Mouse (Mus musculus): ENCODE results near the gene Atp6v0a2. TPM values are rescaled to one million over a fixed set of nuclear protein-coding genes. Genes with fewer than 3 reads are reported as not detected.

The Atp6v0a2 gene
- total and polyA plus RNA-seq, 2 experiments from 2014 or later, result 20.7 to 25.5 TPM

GRCm38 (mm10) chr5:124713741-124714140 lies 85.4 kb downstream of the Atp6v0a2 start:
- Histone ChIP-seq H3K9ac (replicated peaks; ENCODE audit: low read length, poor library complexity, severe bottlenecking) (no peak overlapping the region), H3K27me3 (ENCODE audit: insufficient read depth, low read length) (no peaks in the 10 kb centered on the region), H3K4me1 (ENCODE audit: insufficient read depth, low read length) (no peaks in the 10 kb centered on the region), H3K4me2 (ENCODE audit: low read depth, low read length, poor library complexity, severe bottlenecking) (no peak overlapping the region), H3K4me3 (ENCODE audit: low read depth, low read length) (no peak overlapping the region), H3K9me3 (ENCODE audit: low read length) (no peaks in the 10 kb centered on the region), H3K27ac (ENCODE audit: low read depth, low read length) (no peak overlapping the region), H3K36me3 (ENCODE audit: insufficient read depth, low read length) (peaks cover 50% of the 10 kb centered on the region)
- no peak for DNase-seq (ENCODE audit: low spot score)
- WGBS, result 95% methylated on average over 5 of the region's 5 CpGs
- TF ChIP-seq CTCF (IDR thresholded peaks at IDR 0.05), result no peak
- ATAC-seq (ENCODE audit: low FRiP score), result no peak

DNA sequence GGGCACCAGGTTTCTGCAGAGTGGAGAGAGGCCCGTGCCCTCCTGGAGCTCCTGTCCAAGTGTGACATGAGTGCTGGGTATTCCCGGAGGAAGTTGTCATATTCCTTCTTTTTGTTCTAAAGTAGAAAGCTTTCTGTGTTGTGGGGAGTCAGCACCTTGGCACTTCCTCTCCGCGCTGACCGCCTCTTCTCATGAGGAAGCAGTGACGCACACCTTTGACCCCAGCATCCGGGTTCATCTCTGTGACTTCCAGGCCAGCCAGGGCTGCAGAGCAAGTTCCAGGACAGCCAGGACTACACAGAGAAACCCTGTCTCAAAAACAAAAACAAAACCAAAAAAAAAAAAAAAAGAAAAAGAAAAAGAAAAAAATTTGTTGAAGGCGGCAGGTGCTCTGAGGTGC lies 86.8 kb downstream of the Atp6v0a2 start:
- WGBS, result 92% methylated on average over 8 of the region's 8 CpGs
- Histone ChIP-seq H3K27ac (ENCODE audit: low read depth, low read length) (no peak overlapping the region), H3K36me3 (ENCODE audit: insufficient read depth, low read length) (peaks cover 64% of the 10 kb centered on the region), H3K4me1 (ENCODE audit: insufficient read depth, low read length) (no peaks in the 10 kb centered on the region), H3K4me2 (ENCODE audit: low read depth, low read length, poor library complexity, severe bottlenecking) (no peak overlapping the region), H3K27me3 (ENCODE audit: insufficient read depth, low read length) (no peaks in the 10 kb centered on the region), H3K4me3 (ENCODE audit: low read depth, low read length) (no peak overlapping the region), H3K9me3 (ENCODE audit: low read length) (no peaks in the 10 kb centered on the region), H3K9ac (replicated peaks; ENCODE audit: low read length, poor library complexity, severe bottlenecking) (no peak overlapping the region)
- DNase-seq (ENCODE audit: low spot score) (no peak), ATAC-seq (ENCODE audit: low FRiP score) (no peak)
- no peak for TF ChIP-seq CTCF (IDR thresholded peaks at IDR 0.05)

GRCm38 (mm10) chr5:124717969-124718368 lies 89.6 kb downstream of the Atp6v0a2 start:
- no peak overlapping the region for H3K27ac ChIP-seq (ENCODE audit: low read depth, low read length)
- WGBS, result 96% methylated on average over 11 of the region's 11 CpGs
- H3K9me3 ChIP-seq (ENCODE audit: low read length), result no peaks in the 10 kb centered on the region
- DNase-seq (ENCODE audit: low spot score) (no peak), ATAC-seq (ENCODE audit: low FRiP score) (no peak)
- no peak overlapping the region for H3K4me3 ChIP-seq (ENCODE audit: low read depth, low read length)
- no peaks in the 10 kb centered on the region for H3K4me1 ChIP-seq (ENCODE audit: insufficient read depth, low read length)
- peaks cover 68% of the 10 kb centered on the region for H3K36me3 ChIP-seq (ENCODE audit: insufficient read depth, low read length)
- H3K4me2 ChIP-seq (ENCODE audit: low read depth, low read length, poor library complexity, severe bottlenecking), result no peak overlapping the region
- H3K27me3 ChIP-seq (ENCODE audit: insufficient read depth, low read length), result no peaks in the 10 kb centered on the region
- no peak for TF ChIP-seq CTCF (IDR thresholded peaks at IDR 0.05)
- H3K9ac ChIP-seq (replicated peaks; ENCODE audit: low read length, poor library complexity, severe bottlenecking), result no peak overlapping the region

- WGBS, result 92% methylated on average over 7 of the region's 7 CpGs
- no peak overlapping the region for H3K4me3 ChIP-seq (ENCODE audit: low read depth, low read length)
- no peaks in the 10 kb centered on the region for H3K27me3 ChIP-seq (ENCODE audit: insufficient read depth, low read length)
- H3K4me2 ChIP-seq (ENCODE audit: low read depth, low read length, poor library complexity, severe bottlenecking), result no peak overlapping the region
- ATAC-seq (ENCODE audit: low FRiP score) (no peak), DNase-seq (ENCODE audit: low spot score) (no peak)
- H3K9me3 ChIP-seq (ENCODE audit: low read length), result no peaks in the 10 kb centered on the region
- TF ChIP-seq CTCF (IDR thresholded peaks at IDR 0.05), result no peak
- peaks cover 68% of the 10 kb centered on the region for H3K36me3 ChIP-seq (ENCODE audit: insufficient read depth, low read length)
- no peak overlapping the region for H3K27ac ChIP-seq (ENCODE audit: low read depth, low read length)
- no peak overlapping the region for H3K9ac ChIP-seq (replicated peaks; ENCODE audit: low read length, poor library complexity, severe bottlenecking)
- no peaks in the 10 kb centered on the region for H3K4me1 ChIP-seq (ENCODE audit: insufficient read depth, low read length)
Observed at GRCm38 (mm10) chr5:124718396-124718795, 90.0 kb downstream of the Atp6v0a2 start.

DNA sequence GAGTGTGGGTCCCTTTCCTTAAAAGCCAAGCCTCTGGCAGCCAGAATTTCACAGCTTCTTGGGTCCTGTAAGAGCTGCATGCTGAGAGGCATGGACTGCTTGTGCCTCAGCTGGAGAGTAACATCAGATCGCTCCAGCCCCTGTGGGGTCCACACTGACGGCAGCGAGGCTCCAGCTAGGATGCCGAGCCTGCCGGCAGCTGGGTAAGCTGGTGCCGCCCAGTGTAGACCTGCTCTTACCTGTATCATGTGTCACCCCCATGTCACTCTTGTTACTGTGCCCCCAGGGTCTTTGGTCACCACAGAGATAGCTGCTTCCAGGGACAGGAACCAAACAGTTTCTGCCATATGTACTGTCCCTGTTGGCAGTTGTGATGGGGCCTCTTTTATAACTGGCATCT lies 94.7 kb downstream of the Atp6v0a2 start:
- ATAC-seq (ENCODE audit: low FRiP score) (no peak), DNase-seq (ENCODE audit: low spot score) (no peak)
- no peak for TF ChIP-seq CTCF (IDR thresholded peaks at IDR 0.05)
- no peak overlapping the region for H3K9ac ChIP-seq (replicated peaks; ENCODE audit: low read length, poor library complexity, severe bottlenecking)
- no peaks in the 10 kb centered on the region for H3K4me1 ChIP-seq (ENCODE audit: insufficient read depth, low read length)
- no peak overlapping the region for H3K4me2 ChIP-seq (ENCODE audit: low read depth, low read length, poor library complexity, severe bottlenecking)
- H3K27me3 ChIP-seq (ENCODE audit: insufficient read depth, low read length), result no peaks in the 10 kb centered on the region
- peaks cover 47% of the 10 kb centered on the region for H3K36me3 ChIP-seq (ENCODE audit: insufficient read depth, low read length)
- WGBS, result 94% methylated on average over 6 of the region's 6 CpGs
- no peaks in the 10 kb centered on the region for H3K9me3 ChIP-seq (ENCODE audit: low read length)
- no peak overlapping the region for H3K4me3 ChIP-seq (ENCODE audit: low read depth, low read length)
- H3K27ac ChIP-seq (ENCODE audit: low read depth, low read length), result no peak overlapping the region

GRCm38 (mm10) chr5:124724997-124725396 lies 96.6 kb downstream of the Atp6v0a2 start, which contains the start of gene Dnah10:
Gene Dnah10 (plus strand): TSS chr5:124725085.
- 10% methylated on average over 29 of the region's 29 CpGs for WGBS
- DNase-seq (ENCODE audit: low spot score), result peak; percentile 47
- TF ChIP-seq CTCF (IDR thresholded peaks at IDR 0.05), result no peak
- no peaks in the 10 kb centered on the region for H3K4me1 ChIP-seq (ENCODE audit: insufficient read depth, low read length)
- peak; percentile 66 for ATAC-seq (ENCODE audit: low FRiP score)
- no peaks in the 10 kb centered on the region for H3K27me3 ChIP-seq (ENCODE audit: insufficient read depth, low read length)
- peak within 1 kb of the TSS; percentile 32 for H3K4me2 ChIP-seq (ENCODE audit: low read depth, low read length, poor library complexity, severe bottlenecking)
- peak within 1 kb of the TSS; percentile 2; the same call in 1 of the 2 replicates for H3K9ac ChIP-seq (replicated peaks; ENCODE audit: low read length, poor library complexity, severe bottlenecking)
- no peaks in the 10 kb centered on the region for H3K9me3 ChIP-seq (ENCODE audit: low read length)
- H3K4me3 ChIP-seq (ENCODE audit: low read depth, low read length), result peak within 1 kb of the TSS; percentile 18; the same call in 1 of the 2 replicates
- no peak within 1 kb of the TSS for H3K27ac ChIP-seq (ENCODE audit: low read depth, low read length)
- peaks cover 28% of the 10 kb centered on the region for H3K36me3 ChIP-seq (ENCODE audit: insufficient read depth, low read length)

All from midbrain, postnatal 0 days (tissue).